Mouse (Mus musculus) spleen, embryonic (tissue): ENCODE measurements around the gene Map2k5.

Experiments used
- CTCF ChIA-PET: fragments of 350-600 bp; sonication (Branson Sonifier 250); formaldehyde crosslinking; loops from one replicate; lab custom pipeline; 2022; lab: Charles Lee

Map2k5 gene

GRCm38 (mm10) chr9:63194791-63195190 is 182.9 kb downstream of the Map2k5 start:
- CTCF ChIA-PET = interaction anchor here (0.5 kb wide), 1 partner anchor 18 kb away, joined by 3 read pairs; no protein-coding TSS in a partner anchor

- CTCF ChIA-PET = interaction anchor here (0.7 kb wide), 1 partner anchor 179 kb away, joined by 5 read pairs; no protein-coding TSS in a partner anchor
Observed at GRCm38 (mm10) chr9:63192809-63193208, 184.9 kb downstream of the Map2k5 start.

- CTCF ChIA-PET = no interaction called here
Observed at GRCm38 (mm10) chr9:63187310-63187709, 190.4 kb downstream of the Map2k5 start.

GRCm38 (mm10) chr9:63185249-63185648 is 192.5 kb downstream of the Map2k5 start:
- CTCF ChIA-PET = interaction anchor here (0.6 kb wide), 1 partner anchor 167 kb away, joined by 4 read pairs; no protein-coding TSS in a partner anchor

- CTCF ChIA-PET = no interaction called here
Observed at GRCm38 (mm10) chr9:63183864-63184263, 193.8 kb downstream of the Map2k5 start.

- CTCF ChIA-PET = interaction anchor here (0.6 kb wide), 1 partner anchor 84 kb away, joined by 7 read pairs; no protein-coding TSS in a partner anchor
Observed at GRCm38 (mm10) chr9:63182306-63182960, 195.3 kb downstream of the Map2k5 start.

GRCm38 (mm10) chr9:63181337-63182178 is 196.1 kb downstream of the Map2k5 start:
- CTCF ChIA-PET = interaction anchor here (0.6 kb wide), 1 partner anchor 83 kb away, joined by 7 read pairs; no protein-coding TSS in a partner anchor

- CTCF ChIA-PET = no interaction called here
Observed at GRCm38 (mm10) chr9:63178296-63178695, 199.4 kb downstream of the Map2k5 start.

- CTCF ChIA-PET = no interaction called here
Observed at GRCm38 (mm10) chr9:63174001-63174721, 203.5 kb downstream of the Map2k5 start.

- CTCF ChIA-PET = no interaction called here
Observed at GRCm38 (mm10) chr9:63171951-63172350, 205.8 kb downstream of the Map2k5 start.

GRCm38 (mm10) chr9:63169127-63169526 is 208.6 kb downstream of the Map2k5 start:
- CTCF ChIA-PET = no interaction called here

- CTCF ChIA-PET = no interaction called here
Observed at GRCm38 (mm10) chr9:63165070-63165469, 212.6 kb downstream of the Map2k5 start.

- CTCF ChIA-PET = no interaction called here
Observed at GRCm38 (mm10) chr9:63163756-63164155, 213.9 kb downstream of the Map2k5 start.

- CTCF ChIA-PET = no interaction called here
Observed at GRCm38 (mm10) chr9:63151949-63152348, 225.8 kb downstream of the Map2k5 start.

- CTCF ChIA-PET = no interaction called here
Observed at GRCm38 (mm10) chr9:63151072-63151870, 226.4 kb downstream of the Map2k5 start.

GRCm38 (mm10) chr9:63150086-63150800 is 227.5 kb downstream of the Map2k5 start:
- CTCF ChIA-PET = no interaction called here

GRCm38 (mm10) chr9:63149372-63149766 is 228.3 kb downstream of the Map2k5 start:
- CTCF ChIA-PET = no interaction called here

- CTCF ChIA-PET = interaction anchor here (0.6 kb wide), 1 partner anchor 976 kb away, joined by 3 read pairs; no protein-coding TSS in a partner anchor
Observed at GRCm38 (mm10) chr9:63148410-63149371, 229.0 kb downstream of the Map2k5 start, which contains the start of gene Skor1. Gene Skor1 (minus strand): TSS chr9:63148961.
